Mouse (Mus musculus): ENCODE data around the gene Olfr101.

Olfr101 gene

GRCm38 (mm10) chr17:37304213-37304612 lies at the start of gene Olfr101:
Gene Olfr101, minus strand, starts transcription at chr17:37304313.
- DNase-seq = no peak

- no peak for DNase-seq
Observed at GRCm38 (mm10) chr17:37339598-37339997, 35.5 kb upstream of the Olfr101 start, which contains the start of gene Olfr103. Gene Olfr103, minus strand, starts transcription at chr17:37339698.

- no peak for DNase-seq
Observed at GRCm38 (mm10) chr17:37316954-37317353, 12.8 kb upstream of the Olfr101 start, which contains the start of gene Olfr102. Gene Olfr102, minus strand, starts transcription at chr17:37317054.

GRCm38 (mm10) chr17:37310146-37310699 lies 6.1 kb upstream of the Olfr101 start:
- no peak for DNase-seq

- DNase-seq = peak; percentile 17
Observed at GRCm38 (mm10) chr17:37308483-37308882, 4.4 kb upstream of the Olfr101 start.

GRCm38 (mm10) chr17:37283360-37283759 lies 20.8 kb downstream of the Olfr101 start, which contains the start of gene Olfr99:
Gene Olfr99, minus strand, starts transcription at chr17:37283460.
- DNase-seq = no peak

GRCm38 (mm10) chr17:37280331-37280730 lies 23.8 kb downstream of the Olfr101 start:
- no peak for DNase-seq

- no peak for DNase-seq
Observed at GRCm38 (mm10) chr17:37276573-37276972, 27.5 kb downstream of the Olfr101 start.

- no peak for DNase-seq
Observed at GRCm38 (mm10) chr17:37275626-37276248, 28.4 kb downstream of the Olfr101 start.

- peak; percentile 3 for DNase-seq
Observed at GRCm38 (mm10) chr17:37270702-37271092, 33.4 kb downstream of the Olfr101 start.

- DNase-seq = peak; percentile 85
Observed at GRCm38 (mm10) chr17:37270058-37270701, 33.9 kb downstream of the Olfr101 start, which contains the start of gene H2-M3. Gene H2-M3, plus strand, starts transcription at chr17:37270220.

GRCm38 (mm10) chr17:37263626-37264025 lies 40.5 kb downstream of the Olfr101 start, which contains the start of gene Olfr98:
Gene Olfr98, minus strand, starts transcription at chr17:37263749.
- no peak for DNase-seq

GRCm38 (mm10) chr17:37250544-37250943 lies 53.6 kb downstream of the Olfr101 start:
- DNase-seq = peak; percentile 16

- DNase-seq = no peak
Observed at GRCm38 (mm10) chr17:37249460-37249859, 54.7 kb downstream of the Olfr101 start.

Measured in embryo, embryonic 11 days (tissue).